Mouse (Mus musculus): ENCODE results near the gene Gm20458.

Gm20458 gene

GRCm38 (mm10) chr2:164460745-164461551 is at the start of gene Gm20458:
Gene Gm20458 (plus strand): TSS chr2:164460967.
- peak; percentile 80 to 93 for DNase-seq (ENCODE audit: low spot score in 2 of 2)

GRCm38 (mm10) chr2:164414167-164414566 is 46.6 kb upstream of the Gm20458 start:
- no peak for DNase-seq (ENCODE audit: low spot score in 2 of 2)

GRCm38 (mm10) chr2:164414581-164414980 is 46.2 kb upstream of the Gm20458 start:
- DNase-seq (ENCODE audit: low spot score in 2 of 2) = no peak

- no peak for DNase-seq (ENCODE audit: low spot score in 2 of 2)
These were observed 43.6 kb upstream of the Gm20458 start for GRCm38 (mm10) chr2:164417198-164417597.

GRCm38 (mm10) chr2:164418308-164418875 is 42.4 kb upstream of the Gm20458 start:
- no peak for DNase-seq (ENCODE audit: low spot score in 2 of 2)

GRCm38 (mm10) chr2:164419489-164419888 is 41.3 kb upstream of the Gm20458 start:
- no peak for DNase-seq (ENCODE audit: low spot score in 2 of 2)

- DNase-seq (ENCODE audit: low spot score in 2 of 2) = no peak
These were observed 39.5 kb upstream of the Gm20458 start for GRCm38 (mm10) chr2:164421306-164421705.

- DNase-seq (ENCODE audit: low spot score in 2 of 2) = no peak
These were observed 38.8 kb upstream of the Gm20458 start for GRCm38 (mm10) chr2:164421979-164422378.

GRCm38 (mm10) chr2:164422675-164423393 is 37.9 kb upstream of the Gm20458 start:
- DNase-seq (ENCODE audit: low spot score in 2 of 2) = no peak

GRCm38 (mm10) chr2:164423464-164423863 is 37.3 kb upstream of the Gm20458 start:
- no peak for DNase-seq (ENCODE audit: low spot score in 2 of 2)

- no peak for DNase-seq (ENCODE audit: low spot score in 2 of 2)
These were observed 36.4 kb upstream of the Gm20458 start for GRCm38 (mm10) chr2:164424406-164424805.

- no peak for DNase-seq (ENCODE audit: low spot score in 2 of 2)
These were observed 35.4 kb upstream of the Gm20458 start for GRCm38 (mm10) chr2:164425401-164425800.

GRCm38 (mm10) chr2:164426121-164426520 is 34.6 kb upstream of the Gm20458 start:
- DNase-seq (ENCODE audit: low spot score in 2 of 2) = no peak

GRCm38 (mm10) chr2:164426952-164427351 is 33.8 kb upstream of the Gm20458 start:
- DNase-seq (ENCODE audit: low spot score in 2 of 2) = no peak

- DNase-seq (ENCODE audit: low spot score in 2 of 2) = no peak
These were observed 32.3 kb upstream of the Gm20458 start for GRCm38 (mm10) chr2:164428451-164428850.

GRCm38 (mm10) chr2:164429881-164430615 is 30.7 kb upstream of the Gm20458 start:
- DNase-seq (ENCODE audit: low spot score in 2 of 2) = no peak

GRCm38 (mm10) chr2:164430697-164431096 is 30.1 kb upstream of the Gm20458 start:
- DNase-seq (ENCODE audit: low spot score in 2 of 2) = no peak

- DNase-seq (ENCODE audit: low spot score in 2 of 2) = no peak
These were observed 28.9 kb upstream of the Gm20458 start for GRCm38 (mm10) chr2:164431676-164432465.

- no peak for DNase-seq (ENCODE audit: low spot score in 2 of 2)
These were observed 28.1 kb upstream of the Gm20458 start for GRCm38 (mm10) chr2:164432541-164433191.

- no peak for DNase-seq (ENCODE audit: low spot score in 2 of 2)
These were observed 27.4 kb upstream of the Gm20458 start for GRCm38 (mm10) chr2:164433278-164433895.

Data from cerebellum, postnatal 4 days (tissue).